Mouse (Mus musculus) heart, postnatal 36 days (tissue): ENCODE data around the gene Sin3b. TPM values are rescaled to one million over a fixed set of nuclear protein-coding genes. Genes with fewer than 3 reads are reported as not detected.
A peak's percentile ranks its signal among the peaks of the same experiment; 100 is the strongest.
"Not testable (repeated sequence)": the region's sequence is repeated elsewhere in the genome, so short reads cannot be mapped to it uniquely, and the experiment has no call there.

Experiments
- DNase-seq, 2 experiments: peaks; one replicate each; pipeline ENCODE4 v3.0.0; 2021 to 2022
- intact Hi-C: fragments of 180-260 bp; cut with DNase I; formaldehyde crosslinking; loops from one replicate; pipeline ENCODE4 v1.15.1; 2025
- total RNA-seq, 2 experiments: library from RNA; stranded (reverse); gene quantifications; 2 replicates each; pipeline ENCODE4 v1.2.3; 2021

Gene Sin3b
- total RNA-seq, result 10 to 100 TPM; 77.3 to 80.6 TPM

DNA sequence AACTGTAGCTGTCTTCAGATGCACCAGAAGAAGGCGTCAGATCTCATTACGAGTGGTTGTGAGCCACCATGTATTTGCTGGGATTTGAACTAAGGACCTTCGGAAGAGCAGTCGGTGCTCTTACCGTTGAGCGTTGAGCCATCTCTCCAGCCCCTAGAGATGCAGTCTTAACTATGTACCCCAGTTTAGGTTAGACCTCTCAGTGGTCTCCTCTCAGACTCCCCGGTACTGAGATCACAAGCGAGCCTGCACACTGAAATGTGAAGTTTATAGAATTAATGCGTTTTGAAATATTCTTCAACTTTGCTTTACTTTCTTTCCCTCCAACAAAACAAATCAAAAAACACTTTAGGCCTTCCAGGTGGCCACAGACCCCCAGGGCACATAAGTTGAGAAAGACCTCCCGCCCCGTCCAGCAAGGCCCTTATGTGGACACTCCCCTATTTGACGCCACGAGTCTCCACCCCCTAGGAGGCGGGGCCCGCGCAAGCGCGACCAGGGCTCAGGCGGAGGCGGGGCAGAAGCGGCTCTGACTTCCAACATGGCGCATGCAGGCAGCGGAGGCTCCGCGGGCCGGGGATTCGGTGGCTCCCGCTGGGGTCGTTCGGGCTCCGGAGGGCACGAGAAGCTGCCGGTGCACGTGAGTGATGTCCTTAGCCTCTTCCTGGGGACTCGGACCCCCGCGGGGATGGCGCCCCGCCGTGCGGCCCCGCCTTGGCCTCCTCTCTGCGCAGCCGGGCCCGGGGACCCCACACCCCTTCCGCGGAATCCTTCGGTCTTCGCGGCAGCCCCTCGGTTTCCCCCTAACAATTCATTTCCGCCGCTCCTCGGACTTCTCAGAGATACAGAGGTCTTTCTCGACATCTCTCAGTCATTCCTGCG is at the start of gene Sin3b:
TSS of gene Sin3b (plus strand) at position 517 of the 882 bp plus-strand sequence.
- peak; percentile 97 to 98 for DNase-seq
- intact Hi-C loops, result loop anchor here (5.0 to 10.0 kb wide), 4 partner anchors 156 to 632 kb away; partner anchors contain the start of genes Ap1m1, Cherp and Large1

DNA sequence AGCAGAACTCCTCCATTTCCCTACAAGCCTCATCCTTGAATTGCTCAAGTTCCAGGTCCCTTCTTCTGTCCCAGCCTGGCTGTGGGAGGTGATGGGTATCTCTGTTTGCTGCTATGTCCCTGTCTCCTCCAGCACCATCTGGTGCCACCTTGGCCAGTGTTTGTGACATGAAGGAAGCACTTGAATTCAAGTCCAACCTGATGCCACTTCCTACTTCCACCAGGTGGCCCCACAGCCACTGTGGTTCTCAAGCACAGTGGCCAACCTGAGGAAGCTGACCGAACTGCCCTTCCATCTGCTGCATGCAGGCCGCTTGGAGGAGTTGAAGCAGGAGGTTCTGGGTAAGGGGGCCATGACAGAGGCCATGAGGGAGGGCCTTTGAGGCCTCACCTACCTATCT is 48.9 kb upstream of the Sin3b start:
- intact Hi-C loops, result no loop called here
- no peak for DNase-seq

DNA sequence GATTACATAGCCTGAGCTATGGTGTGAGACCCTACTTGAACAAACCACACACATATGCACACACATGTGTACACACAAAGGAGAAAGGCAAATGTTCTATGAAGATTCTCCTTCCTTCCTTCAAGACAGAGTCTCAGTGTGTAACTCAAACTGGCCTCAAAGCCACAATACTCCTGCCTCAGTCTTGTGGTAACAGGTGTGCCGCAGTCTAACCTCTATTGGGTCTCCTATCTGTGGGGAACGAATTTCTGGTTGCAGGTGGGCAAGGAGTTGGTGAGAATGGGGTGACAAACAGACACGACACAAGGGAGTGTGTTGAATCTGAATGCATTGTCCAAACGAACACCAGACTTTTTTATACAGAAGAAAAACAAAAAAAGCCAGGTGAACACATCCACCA is 46.6 kb upstream of the Sin3b start:
- intact Hi-C loops, result no loop called here

DNA sequence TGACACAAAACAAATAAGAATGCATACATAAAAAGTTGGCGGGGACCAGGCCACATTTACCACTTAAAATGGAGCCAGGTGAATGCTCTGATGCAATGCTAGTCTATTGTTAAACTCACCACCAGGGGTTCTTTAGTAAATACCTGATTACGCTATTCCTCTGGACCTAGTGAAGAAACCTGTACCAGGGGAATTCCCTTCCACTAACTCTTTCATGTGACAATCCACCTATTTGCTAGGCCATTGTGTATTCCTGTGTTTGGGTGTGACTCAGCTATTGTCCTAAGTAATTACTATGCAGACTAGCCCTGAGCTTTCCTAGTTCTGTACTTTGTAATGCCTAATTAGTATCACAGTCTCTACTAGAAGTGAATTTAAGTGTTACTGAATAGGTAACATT is 46.2 kb upstream of the Sin3b start:
- intact Hi-C loops, DNase-seq: not testable (repeated sequence)

More for the DNA sequence above, 46.6 kb upstream of the Sin3b start:
- no peak for DNase-seq

DNA sequence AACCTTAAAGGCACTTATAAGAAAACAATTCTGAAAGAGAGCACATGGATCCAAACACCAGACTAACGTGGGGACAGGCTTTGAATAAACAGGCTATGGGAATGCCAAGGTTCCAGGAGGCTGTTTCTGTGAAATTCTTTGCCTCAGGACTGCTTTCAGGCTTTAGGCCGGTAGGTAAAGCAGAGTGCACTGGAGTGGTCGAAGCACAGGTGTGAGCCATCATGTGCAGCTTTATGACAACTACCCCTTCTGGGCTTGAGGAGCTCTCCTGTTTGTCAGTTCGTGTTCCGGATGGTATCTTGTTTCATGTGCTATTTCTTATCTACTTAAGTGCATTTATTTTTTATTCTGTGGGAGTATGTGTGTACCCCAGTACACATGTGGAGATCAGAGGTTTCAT is 45.8 kb upstream of the Sin3b start:
- no peak for DNase-seq
- intact Hi-C loops, result no loop called here

DNA sequence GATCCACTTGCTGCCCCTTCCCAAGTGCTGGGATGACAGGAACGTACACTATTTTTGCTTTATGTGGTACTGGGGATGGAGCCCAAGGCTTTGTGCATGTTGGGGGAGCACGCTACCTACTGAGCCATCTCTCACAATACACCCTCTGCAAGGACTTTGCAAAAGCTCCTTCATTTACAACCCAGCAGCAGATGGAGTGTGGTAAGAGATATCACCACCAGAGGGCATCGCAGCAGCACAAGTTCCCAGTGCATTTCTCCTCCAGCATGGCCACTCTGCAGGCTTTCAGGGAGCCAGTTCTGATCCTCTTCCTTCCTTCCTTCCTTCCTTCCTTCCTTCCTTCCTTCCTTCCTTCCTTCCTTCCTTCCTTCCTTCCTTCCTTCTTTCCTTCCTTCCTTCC is 43.0 kb upstream of the Sin3b start:
- DNase-seq, result peak; percentile 22 to 45
- intact Hi-C loops, result loop anchor here (1.0 kb wide), 1 partner anchor 66 kb away; no protein-coding TSS in a partner anchor

DNA sequence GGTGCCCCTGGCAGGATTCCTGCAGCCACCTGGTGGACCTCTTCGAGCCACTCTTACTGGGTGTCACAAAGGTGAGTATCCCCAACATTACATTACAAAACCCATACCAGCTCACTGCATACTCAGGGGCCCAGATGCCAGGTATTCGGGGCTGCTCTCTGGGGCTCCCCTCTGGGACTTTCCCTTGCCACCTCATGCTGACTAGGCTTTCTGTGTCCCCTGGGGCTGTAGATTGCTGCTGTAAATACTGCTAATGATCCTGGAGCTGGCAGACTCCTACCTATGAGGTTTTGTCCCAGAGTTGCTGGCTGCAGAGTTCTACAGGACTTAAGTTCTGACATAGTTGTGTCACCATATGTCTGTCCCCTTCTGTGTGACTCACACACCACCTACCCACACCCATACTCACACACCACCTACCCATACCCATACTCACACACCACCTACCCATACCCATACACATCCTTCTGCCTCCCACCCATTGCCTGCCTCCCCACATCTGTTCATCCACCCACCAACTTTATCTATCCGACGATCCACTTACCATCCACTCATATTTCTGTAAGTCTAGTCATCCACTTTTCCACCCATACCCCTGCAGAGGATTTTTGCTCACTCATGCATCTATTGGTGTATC is 40.9 kb upstream of the Sin3b start:
- intact Hi-C loops, result no loop called here
- no peak for DNase-seq

DNA sequence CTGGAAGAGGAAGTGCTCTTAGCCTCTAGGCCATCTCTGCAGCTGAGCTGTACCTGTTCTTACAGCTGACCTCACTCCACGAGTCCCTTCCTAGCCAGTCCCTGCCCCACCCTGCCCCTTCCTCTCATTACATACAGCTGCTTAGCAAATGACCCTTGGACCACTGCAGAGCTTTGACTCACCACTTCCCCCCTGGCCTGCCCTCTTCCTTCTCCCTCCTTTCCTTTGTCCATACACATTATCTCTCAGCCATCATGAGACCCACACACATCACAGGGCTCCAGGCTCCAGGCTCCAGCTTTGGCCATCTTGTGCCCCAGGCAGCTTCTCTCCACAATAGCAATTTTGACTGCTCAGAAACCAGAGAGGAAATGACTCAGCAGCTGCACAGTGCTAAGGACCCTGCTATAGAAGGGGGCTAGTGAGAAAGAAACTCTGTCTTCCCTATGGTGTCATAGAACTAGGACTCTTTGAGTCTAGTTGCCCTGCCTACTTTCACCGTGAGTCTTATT is 40.0 kb upstream of the Sin3b start:
- DNase-seq, result no peak
- intact Hi-C loops, result no loop called here

DNA sequence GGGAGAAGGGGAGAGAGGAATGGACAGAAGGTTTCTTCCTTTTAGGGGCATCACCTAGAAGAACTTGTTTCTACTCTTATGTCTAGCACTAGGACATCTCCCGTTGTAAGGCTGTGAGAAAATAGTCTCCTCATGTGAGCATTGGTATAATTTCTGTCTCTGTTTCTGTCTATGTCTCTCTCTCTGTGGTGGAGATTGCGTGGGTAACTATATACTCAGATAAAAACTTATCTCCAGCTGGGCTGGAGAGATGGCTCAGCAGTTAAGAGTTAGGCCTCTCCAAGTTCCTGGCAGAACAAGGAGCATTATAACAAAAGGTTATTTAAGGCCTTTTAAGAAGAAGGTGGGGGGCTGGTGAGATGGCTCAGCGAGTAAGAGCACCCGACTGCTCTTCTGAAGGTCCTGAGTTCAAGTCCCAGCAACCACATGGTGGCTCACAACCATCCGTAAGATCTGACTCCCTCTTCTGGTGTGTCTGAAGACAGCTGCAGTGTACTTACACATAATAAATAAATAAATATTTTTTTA is 39.4 kb upstream of the Sin3b start:
- intact Hi-C loops, DNase-seq: not testable (repeated sequence)

DNA sequence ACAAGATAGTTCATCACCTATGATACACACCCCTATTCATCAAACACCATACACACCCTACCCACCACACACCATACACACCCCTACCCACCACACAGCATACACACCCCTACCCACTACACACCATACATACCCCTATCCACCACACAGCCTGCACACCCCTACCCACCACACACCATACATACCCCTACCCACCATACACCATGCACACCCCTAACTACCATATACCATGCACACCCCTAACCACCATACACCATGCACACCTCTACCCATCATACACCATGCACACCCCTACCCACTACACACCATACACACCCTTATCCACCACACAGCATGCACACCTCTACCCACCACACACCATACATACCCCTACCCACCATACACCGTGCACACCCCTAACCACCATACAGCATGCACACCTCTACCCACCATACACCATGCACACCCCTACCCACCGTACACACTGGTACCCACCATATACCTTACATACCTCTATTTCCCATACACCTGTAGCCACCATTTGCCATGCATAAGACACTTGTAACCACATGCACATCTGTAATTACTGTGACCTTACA is 24.6 kb upstream of the Sin3b start:
- intact Hi-C loops, result no loop called here

DNA sequence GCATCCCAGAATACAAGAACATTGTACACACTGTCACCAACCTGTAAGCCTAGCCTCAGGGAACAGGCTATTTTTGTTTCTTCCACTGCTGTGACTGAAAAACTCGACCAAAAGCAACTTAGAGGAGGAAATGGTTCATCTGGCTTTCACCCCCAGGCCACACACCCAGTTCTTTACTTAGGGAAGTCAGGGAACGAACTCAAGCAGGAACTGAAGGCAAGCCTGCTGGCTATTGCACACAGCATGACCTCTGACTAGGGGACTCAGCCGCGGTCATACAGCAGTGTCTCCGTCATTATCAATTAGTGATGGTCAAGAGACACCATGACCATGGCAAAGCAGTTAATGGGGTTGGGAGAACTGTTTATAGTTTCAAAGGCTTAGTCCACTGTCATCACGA is 10.5 kb upstream of the Sin3b start:
- DNase-seq, result no peak
- intact Hi-C loops, result no loop called here

More for the DNA sequence above, 24.6 kb upstream of the Sin3b start:
- no peak for DNase-seq

DNA sequence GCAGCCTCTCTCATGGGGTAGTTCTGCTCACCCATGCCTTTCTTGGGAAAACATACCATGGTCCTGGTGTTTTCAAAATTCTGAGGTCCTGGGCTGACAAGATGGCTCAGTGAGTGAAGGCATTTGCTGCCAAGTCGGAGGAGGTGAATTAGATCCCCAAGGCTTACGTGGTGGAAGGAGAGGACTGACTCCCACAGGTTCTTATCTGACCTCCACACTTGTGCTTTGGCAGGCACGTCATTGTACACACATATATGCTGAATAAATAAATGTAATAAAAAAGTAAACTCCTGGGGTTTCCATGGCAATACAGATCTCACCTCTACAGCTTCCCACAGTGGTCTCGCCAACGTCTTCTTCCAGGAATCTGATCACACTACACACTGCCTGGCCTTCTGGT is 6.5 kb upstream of the Sin3b start:
- no peak for DNase-seq
- intact Hi-C loops, result no loop called here

DNA sequence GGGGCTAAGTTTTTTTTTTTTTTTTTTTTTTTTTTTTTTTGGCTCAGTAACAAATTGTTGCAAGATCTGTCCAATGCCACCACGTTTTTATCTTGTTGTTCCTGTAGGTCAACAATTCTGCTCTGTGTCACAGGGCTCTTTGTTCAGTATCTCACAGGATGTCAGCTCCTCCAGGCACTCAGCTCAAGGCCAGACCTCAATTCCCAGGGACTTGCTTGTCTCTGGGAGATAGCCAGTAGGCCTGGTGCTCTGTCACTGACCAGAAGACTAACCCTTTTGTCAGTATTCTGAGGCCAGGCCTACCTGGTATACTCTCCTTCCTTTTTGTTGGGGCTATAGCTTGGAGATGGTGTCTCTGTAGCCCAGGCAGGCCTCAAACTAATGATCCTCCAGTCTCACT is 2.5 kb upstream of the Sin3b start:
- intact Hi-C loops, result loop anchor here (5.0 to 10.0 kb wide), 4 partner anchors 153 to 634 kb away; partner anchors contain the start of genes Ap1m1, Cherp and Large1
- no peak for DNase-seq

DNA sequence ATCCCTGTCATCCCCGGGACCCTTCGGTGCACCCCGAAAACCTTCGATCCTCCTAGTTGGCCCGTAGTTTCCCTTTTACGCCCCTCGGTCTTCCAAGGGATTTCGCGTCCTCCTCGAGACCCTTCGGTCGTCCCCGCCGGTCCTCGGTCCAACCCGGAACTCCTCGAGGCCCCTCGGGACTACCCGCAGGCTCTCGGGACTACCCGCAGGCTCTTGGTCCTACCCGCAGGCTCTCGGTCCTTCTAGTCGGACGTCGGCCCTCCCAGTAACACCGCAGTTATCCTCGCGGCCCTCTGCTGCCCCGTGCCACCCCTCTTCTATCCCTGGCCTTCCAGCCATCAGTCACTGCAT is 541 bp downstream of the Sin3b start:
- DNase-seq, result peak in 1 of 2 experiments; percentile 32
- intact Hi-C loops, result loop anchor here (5.0 to 10.0 kb wide), 4 partner anchors 156 to 631 kb away; partner anchors contain the start of genes Ap1m1, Cherp and Large1

DNA sequence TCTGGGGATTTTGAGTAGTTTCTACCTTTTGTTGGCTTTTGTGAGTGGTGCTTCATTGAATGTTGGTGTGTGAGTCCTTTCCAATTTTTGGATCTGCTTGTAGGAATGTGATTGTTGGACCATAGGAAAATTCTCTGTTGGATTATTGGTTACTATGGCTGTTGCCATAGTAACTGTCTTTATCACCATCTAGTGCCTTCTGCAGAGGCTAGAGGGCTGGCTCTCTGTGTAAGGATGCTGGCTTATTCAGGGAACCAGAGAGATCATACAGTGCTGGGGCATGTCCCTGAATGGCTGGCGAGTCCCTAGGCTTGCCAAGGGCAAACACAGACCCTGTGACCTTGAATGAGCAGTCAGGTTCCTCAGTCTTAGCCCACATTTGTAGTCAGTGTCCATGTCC is 5.6 kb downstream of the Sin3b start:
- intact Hi-C loops, result loop anchor here (10.0 kb wide), 2 partner anchors 484 to 626 kb away; partner anchors contain the start of genes Ap1m1 and Large1
- no peak for DNase-seq

DNA sequence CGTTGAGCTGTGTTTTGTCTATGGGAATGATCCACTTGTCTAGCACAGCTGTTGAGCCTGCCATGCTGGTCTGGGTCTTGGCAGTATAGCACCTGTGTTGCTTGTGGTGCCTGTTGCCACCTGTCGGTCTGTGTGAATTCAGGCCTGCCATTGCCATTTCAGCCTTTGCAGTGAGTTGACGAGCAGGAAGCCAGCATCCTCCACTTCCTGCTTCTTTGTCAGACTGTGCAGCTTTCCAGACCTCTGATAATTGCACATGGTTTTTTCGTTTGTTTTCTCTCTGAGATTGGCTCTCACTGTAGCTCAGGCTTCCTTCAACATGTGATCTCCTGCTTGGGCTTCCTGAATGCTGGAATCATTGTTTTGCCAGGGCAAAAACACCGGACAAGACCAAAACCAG is 11.9 kb downstream of the Sin3b start:
- intact Hi-C loops, result no loop called here
- no peak for DNase-seq

DNA sequence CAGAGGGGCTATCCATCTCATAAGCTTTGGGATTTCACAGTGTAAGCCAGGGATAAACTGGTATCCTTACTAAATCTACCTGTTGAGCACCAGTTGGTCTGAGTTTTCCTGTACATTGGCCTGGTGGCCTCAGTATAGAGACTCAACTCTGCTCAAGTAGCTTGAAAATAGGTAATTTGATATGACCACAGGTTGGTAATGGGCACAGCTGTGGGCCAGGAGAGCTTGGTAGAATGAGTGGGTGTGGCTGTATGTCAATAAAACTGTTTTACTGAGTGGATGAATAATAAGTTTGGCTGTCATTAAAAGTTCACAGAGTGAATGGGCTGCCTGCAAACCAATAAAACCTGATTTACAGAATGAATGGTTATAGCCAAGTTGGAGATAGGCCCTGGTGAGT is 13.8 kb downstream of the Sin3b start:
- no peak for DNase-seq
- intact Hi-C loops, result no loop called here

DNA sequence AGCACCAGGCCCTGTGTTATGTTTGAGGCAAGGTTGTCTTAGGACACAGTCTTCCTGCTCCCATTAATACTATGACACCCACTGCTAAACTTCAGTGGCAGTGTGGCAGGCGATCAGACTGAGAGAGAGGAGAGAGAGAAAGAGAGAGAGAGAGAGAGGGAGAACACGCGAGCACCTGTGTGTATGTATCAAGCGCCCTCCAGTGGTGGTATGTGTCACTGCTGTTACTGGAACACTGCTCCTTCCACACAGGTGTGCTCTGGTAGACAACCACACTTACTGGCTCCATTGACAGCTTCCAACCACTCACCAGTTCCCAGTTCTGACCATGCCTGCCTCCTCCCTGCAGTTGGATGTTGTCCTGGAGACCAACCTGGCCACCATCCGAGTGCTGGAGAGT is 23.0 kb downstream of the Sin3b start:
- DNase-seq, result peak; percentile 31 to 36
- intact Hi-C loops, result loop anchor here (1.0 kb wide), 1 partner anchor 66 kb away; no protein-coding TSS in a partner anchor

DNA sequence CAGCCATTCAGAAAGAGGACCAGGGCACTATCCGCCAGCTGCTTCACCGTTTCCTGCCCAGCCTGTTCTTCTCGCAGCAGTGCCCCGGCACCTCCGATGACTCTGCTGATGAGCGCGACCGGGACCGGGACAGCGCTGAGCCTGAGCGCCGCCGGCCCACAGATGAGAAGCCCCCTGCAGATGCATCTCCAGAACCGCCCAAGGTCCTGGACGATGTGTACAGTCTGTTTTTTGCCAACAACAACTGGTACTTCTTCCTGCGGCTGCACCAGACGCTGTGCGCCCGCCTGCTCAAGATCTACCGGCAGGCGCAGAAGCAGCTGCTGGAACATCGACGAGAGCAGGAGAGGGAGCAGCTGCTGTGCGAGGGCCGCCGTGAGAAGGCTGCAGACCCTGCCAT is 26.8 kb downstream of the Sin3b start:
- DNase-seq, result no peak
- intact Hi-C loops, result no loop called here

DNA sequence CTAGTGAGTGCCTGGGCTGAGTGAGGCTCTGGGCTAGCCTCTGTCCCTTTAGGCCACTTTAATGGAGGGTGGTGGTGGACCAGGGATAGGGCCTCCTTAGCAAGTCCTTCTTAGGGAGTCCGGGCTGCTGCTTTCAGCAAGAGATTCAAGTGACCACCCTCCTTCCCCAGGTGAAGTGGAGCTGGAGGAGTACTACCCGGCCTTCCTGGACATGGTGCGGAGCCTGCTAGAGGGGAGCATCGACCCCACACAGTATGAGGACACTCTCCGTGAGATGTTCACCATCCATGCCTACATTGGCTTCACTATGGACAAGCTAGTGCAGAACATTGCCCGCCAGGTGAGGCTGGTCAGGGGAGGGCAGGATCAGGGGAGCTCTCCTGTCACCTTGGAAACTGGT is 27.2 kb downstream of the Sin3b start:
- no peak for DNase-seq
- intact Hi-C loops, result no loop called here

DNA sequence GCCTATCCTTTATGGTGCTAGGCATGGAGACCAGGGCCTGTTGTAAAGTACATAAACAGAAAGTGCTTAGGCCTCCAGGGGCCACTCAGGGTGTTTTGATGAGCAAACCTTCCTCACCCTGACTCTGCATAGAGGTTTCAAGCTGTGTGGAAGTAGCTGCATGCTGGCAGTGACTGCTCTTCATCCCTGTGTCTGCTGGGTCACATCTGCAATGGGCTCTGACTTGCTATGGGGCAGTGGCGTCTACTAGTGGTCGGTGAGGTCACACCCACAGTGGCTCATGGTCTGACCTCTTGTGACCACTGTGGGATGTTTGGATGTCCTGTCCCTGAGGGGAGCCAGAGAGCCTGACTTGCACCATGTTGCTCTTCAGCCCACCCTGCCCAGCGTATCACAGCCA is 28.0 kb downstream of the Sin3b start:
- DNase-seq, result no peak
- intact Hi-C loops, result no loop called here
